Mouse (Mus musculus) urinary bladder, adult 18-20 months (tissue): ENCODE data around the gene Umodl1.
A peak's percentile ranks its signal among the peaks of the same experiment; 100 is the strongest.

Source experiments
- DNase-seq, 2 experiments: peaks; one replicate each; pipeline ENCODE4 v3.0.0; 2022; ENCODE audit warnings: low spot score in 2 of 2, mixed read lengths in 2 of 2

The Umodl1 gene

DNA sequence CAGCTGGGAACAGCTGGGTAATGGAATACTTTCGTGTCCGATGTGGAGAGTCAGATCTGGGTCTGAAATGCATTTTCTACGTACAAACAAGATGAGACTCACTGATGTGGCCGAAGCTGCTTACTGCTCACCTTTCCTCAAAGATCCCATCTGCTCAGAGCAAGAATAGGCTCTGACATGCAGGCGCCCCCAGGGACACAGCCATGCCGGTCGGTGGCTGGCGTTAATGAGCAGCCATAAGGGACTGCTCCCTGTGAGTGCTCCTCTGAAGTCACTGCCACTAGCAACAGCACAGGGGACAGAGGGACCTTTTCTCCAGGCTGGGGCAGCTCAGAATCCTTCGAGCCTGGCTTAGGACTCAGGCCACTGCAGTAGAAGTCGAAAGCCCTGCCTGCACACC is at the start of gene Umodl1:
Gene Umodl1 (plus strand): TSS at position 301 of the 400 bp plus-strand sequence.
- DNase-seq, result no peak

DNA sequence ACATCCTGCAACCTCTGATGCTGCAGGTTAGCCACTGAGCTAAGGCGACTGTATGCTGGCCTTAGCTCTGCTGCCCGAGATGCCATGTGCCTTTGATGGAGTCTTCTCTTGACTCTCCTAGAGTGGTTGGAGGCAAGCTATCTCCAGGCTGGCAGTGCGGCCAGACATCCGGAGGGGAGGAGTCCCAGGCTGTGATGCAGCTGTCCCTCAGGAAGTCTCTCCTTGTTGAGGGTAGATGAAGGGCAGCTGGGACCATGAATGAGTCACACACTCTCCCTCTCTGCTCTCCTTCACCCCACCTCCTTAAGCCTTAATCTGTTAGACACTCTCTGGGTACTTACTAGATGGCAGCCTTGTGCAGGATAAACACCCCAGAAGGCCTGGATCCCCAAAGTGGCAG is 46.9 kb upstream of the Umodl1 start:
- no peak for DNase-seq

DNA sequence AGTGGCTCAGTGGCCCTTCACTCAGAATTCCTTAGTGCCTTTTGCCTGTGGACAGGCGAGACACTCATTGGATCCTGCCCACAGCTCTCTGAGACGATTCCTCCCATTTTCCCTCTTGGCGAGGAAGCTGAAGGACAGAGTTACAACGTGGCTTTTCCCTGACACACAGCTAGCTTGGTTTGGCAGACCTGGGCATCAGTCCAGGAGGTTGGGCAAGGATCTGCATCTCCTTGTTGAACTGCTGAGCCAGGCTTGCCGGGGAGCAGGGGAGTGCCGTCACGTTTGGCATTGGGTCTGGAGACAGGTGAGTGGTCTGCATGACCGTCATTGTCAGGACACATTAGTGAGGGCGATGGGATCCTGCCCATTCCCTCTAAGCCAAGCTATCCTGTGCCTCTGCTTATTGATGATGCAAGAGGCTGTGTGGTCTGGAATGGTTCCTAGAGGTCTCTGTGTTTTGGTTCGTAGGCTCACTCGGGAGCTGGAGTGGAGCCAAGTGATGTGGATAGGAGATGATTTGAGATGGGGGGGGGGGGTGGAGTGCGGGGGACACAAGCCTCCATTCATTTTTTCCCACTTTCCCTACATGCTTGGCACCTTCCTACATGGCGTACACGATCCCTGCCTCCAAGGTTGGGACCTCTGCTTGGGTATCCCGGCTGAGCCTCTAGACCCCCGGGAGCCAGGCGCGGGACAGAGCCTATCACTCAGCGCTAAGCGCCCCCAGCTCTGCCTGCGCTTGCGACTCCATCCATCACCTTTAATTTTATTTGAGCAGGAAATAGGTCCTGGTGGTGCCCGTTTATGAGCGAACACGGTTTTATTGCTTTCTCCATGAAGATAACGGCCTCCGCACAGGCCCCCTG is 43.3 kb upstream of the Umodl1 start:
- peak in 1 of 2 experiments; percentile 9 for DNase-seq

DNA sequence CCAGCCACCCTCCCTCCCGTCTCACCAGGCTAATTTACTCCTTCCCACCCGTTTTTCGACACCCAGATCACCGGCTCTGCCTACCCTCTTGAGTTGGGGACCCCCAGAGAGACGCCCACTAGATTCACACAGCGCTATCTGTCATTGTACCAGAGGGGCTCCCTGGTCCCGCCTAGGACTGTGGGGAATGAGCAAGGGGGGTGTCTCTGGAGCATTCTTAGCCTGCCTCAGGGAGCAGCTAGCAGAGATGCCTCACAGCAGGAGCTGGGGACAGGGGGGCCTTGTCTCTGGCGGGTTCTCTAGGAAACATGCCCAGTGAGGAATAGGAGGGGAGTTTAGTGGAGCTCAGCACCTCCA is 42.7 kb upstream of the Umodl1 start:
- DNase-seq, result no peak

DNA sequence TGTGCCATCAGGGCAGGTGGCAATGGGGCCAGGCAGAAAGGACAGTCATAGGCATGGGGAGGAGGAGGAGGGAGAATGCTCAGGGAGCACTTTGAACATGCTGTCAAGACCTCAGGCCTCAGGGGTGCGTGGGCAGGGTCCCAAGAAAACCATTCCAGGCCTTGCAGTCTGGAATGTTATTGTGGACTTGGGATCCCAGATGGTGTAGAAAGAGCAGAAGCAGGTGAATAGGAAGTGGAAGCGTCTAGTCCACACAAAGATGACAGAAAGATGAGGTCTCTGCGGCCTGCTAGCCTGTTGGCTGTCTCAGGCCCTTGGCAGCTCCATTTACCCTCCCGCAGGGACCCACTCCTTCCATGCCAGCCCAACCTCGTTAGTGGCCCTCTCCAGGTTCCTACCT is 41.9 kb upstream of the Umodl1 start:
- DNase-seq, result no peak

DNA sequence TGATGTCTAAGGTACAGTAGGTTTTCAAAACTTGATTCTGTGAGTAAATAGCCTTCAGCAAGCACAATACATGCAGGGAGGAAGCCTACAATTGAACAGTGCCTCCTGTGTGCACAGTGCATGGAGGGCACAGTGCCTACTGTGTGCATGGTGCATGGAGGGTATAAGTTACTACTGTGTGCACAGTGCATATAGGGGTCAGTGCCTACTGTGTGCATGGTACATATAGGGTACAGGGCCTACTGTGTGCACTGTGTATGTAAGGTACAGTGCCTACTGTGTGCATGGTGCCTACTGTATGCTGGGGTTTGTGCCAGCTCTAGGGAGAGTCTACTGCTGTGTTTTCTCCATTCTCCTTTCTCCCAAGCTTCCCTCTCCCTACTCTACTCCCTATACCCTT is 40.2 kb upstream of the Umodl1 start:
- no peak for DNase-seq

DNA sequence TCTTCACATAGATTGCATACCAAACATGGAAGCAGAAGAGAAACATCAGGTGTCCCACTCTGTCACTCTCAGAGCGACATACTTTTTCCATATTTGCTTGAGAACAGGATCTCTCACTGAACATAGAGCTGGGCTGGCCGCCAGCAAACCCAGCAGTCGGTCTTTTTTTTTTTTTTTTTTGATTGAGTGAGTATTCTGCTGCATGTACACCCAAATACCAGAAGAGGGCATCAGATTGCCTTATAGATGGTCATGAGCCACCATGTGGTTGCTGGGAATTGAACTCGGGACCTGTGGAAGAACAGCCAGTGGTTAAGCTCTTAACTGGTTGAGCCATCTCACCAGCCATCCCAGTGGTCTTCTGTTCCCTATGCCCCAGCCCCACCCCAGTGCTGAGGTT is 30.9 kb upstream of the Umodl1 start:
- no peak for DNase-seq

DNA sequence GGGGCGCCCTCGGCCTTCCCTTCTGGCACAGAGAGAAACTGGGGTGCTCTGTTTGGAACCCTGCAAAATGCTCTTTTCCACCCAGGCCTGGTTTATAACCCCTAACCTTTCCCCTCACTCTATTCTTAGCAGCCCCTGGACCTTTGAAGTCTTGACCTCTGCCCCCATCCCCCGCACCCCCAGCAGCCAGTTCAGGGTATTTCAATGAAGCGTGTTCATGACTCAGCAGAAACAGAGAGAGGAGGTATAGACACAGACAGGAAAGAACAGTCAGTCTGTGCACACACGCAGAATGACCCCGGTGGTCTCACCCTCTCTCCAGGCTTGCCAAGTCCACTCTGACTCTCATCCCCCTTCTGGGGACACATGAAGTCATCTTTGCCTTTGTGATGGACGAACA is 23.6 kb upstream of the Umodl1 start:
- DNase-seq, result no peak

DNA sequence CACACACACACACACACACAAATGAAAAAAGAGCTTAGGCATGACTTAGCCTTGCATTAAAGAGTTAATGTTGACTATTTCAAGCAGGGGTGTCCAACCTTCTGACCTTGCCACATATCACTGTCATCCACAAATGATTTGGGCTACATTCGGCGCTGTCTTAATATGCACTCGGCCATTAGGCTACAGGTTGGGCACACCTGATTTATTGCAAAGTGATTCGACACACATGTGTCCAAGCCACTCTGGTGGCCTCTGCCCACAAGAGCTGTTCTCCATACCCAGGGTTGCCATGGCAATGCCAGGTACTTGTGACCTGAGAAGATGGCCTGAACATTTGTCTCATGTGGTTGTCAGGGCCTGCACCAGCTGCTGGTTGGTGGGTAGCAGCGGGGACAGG is 21.6 kb upstream of the Umodl1 start:
- DNase-seq, result no peak

DNA sequence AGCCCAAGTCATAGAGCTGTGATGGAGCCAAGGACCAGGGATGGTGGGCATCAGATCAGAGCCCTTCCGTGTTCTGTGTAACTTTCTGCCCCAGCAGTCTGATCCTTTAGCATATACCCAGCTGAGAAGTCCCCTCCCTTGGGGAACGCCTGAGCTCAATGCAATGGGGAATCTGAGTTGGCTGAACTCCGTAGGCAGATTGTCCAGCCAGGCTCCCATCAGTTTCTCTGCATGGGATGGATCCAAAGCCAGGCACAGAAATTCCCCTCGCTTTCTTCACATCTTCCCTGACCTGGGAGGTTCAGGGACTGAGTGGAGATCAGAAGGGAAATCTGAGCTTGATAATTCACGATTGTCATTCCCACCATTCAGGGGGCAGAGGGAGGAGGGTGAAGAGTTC is 19.1 kb upstream of the Umodl1 start:
- DNase-seq, result no peak

DNA sequence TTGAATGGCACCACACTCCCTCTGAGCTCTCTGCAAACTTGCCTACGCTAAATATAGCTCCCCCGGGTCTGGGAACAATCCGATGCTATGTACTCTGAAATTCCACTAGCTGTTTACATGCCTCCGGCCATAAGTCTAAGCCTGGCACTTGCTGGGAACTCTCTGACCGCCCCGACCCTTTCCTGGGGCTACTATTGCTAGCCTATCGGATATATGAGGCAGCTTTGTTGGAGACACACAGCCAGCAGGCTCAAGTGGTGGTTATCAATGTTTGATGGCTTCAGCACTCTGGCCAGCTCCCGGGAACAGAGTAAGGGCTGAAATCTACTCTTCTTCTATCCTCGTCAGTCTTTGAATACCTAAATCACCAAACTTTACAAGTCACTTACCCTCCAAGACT is 15.9 kb upstream of the Umodl1 start:
- no peak for DNase-seq

DNA sequence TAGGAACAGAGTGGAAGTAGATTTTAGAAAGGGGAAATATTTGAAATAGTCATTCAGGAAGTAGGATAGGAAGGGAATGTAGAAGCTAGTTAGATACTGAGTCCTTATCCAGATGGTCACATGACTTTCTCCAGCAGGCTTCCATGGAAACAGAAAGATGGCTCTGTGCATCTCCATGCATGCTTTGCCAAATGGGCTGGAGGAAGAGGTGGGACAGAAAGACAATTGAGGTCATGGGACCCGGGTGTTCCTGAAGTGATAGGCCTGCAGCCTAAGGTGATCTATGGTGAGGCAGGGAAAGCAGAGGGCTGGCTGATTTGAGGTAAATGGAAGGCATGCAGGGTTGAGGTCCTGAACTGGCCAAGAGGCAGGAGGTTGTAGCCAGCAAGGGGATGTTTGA is 6.1 kb upstream of the Umodl1 start:
- no peak for DNase-seq

DNA sequence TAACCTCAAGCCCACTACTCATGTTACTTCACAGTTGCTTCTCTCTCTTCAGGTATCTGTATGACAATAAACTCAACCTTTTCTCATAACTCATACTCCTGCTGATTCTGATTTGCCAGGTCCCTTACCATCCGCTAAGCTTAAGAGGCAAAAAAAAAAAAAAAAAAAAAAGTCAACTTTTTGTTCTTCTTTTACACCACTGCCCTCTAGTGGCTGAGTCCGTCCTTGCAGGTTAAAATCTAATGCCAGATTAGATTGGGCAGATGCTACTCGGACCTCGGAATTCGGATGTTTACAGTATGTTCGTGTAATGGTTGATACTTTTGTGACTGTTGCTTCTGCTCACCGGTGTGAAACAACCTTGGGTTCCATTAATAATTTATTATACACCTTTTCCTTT is 3.7 kb upstream of the Umodl1 start:
- DNase-seq, result peak; percentile 4 to 26

DNA sequence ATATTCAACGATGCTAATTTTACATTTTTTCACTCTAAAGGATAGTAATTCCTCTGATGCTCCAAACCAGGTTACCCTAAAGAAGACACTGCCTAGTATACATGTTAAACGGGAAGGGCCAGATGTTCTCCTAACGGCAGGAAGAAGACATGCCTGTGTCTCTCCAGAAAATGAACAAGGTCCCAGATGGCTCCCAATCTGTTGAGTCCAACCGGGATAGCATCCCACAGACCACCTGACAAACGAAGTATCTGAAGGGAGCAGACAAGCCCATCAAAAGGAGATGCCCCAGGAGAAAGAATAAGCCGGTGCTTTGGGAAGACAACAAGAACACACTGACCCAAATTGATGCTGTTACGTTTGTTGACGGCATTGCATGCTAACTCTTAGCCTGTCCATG is 2.8 kb upstream of the Umodl1 start:
- DNase-seq, result no peak

DNA sequence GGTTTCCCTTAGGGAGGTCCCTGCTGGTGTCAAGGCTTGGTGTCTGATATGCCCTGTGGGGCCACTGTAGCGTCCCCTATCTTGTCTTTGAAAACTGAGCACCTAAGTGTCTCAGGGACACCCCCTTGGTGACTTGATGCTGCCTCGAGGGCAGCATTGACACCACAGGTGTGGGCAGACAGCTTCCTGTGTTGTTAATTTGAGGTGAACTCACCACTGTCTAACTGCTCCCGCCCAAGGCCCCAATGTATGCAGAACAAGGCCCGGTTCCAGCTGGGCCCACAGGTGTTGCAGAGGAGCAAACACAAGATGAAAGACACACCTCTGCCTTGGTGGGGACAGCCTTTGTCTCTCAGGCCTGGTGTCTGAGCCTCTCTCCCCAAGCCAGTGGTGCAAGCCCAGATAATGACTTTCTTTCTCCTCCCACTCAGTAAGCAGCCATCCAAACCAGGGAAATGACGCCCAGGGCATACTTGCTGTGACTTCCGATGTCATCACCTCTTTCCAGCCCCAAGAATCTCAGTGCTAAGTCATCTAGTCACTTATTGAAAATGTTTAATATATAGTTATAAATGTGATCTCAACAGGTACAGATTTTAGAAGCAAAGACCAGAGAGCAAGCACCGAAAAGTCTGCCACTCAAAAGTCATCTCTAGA is 7.6 kb downstream of the Umodl1 start:
- DNase-seq, result no peak

DNA sequence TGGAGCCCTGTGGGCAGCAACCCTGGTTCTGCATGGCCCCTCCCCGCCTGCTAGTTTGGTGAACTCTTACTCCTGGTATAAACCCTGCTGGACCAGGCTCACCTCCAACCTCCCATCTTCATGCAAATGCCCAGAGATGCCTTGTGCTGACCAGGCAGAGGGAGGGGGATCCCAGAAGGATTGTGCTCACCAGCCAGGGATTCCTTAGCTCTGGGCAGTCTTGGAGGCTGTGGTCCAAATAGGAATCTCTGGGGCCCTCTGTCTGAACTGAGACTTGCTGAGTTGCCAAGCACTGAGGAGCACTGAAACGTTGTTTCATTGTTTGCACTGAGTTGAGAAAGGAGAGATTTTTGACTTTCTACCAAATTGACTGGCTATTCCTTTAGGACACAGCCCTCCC is 8.4 kb downstream of the Umodl1 start:
- DNase-seq, result no peak

DNA sequence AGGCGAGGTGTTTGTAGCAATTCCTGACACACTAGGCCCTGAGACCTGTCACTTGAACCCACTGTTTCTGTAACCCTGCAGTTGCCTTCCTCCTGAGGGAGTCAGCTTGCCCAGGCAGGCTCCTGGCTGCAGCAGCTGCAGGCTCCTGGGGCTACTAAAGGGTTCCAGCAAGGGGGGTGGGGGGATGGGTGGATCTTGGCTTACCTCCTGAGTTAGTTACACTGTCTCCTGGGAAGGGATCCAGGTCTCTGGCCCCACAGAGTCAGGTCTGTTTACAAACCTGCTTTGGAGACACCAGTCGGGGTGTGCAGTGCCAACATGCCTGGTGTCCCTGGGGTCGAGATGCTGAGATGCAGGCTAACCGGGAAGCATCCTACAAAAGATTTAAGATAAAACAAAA is 15.5 kb downstream of the Umodl1 start:
- no peak for DNase-seq

DNA sequence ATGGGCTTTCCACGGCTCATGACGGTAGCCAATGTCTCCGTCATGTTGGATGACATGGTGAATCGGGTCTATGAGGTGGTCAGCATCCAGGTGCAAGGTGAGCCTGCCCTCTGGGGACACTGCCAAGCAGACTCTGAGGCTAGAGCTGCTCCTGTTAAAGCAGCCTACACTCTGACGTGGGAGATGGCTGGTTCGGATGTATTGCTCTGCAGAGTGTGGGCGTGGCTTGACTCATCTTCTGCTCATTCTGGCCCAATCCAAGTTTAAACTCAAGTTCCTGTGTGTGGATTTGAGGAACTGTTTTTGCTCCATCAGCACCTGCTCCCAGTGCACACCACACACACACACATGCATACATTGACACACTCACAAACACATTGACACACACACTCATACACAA is 17.4 kb downstream of the Umodl1 start:
- DNase-seq, result no peak

DNA sequence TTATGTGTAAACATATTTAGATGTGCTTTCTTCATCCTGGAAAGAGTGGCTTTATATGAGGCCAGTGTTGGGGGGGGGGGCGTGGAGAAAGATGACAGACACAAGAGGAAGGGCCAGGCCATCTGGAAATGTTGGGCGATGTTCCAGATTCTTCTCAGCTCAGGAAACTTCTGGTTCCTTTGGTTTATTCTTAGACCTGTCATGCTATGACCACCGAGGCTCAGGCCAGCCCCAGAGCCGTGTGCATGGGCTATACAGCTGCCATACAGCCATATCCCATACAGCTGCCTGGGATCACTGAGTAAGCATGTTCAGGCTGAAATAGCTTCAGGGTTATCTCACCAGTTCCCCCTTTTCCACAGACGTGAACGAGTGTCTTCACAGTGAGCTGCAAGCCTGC is 18.9 kb downstream of the Umodl1 start:
- DNase-seq, result no peak

DNA sequence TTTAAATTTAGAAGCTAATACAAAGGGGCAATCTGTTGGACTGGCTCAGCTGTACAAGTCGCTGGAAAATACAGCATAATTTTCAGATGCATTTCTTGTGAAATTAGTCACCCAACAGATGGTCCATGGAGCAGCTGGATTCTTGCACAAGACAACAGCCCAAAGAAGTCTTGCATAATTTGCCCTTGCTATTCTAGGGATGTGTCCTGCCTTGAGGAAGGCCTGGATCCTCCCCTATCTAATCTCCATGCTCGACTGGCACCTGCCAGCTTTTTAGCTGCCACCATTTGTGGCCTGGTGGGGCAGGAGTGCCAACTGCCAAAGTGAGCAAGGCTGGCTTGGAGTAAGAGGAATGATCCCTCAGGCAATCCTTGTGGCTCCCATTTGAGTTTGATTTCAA is 22.9 kb downstream of the Umodl1 start:
- no peak for DNase-seq

DNA sequence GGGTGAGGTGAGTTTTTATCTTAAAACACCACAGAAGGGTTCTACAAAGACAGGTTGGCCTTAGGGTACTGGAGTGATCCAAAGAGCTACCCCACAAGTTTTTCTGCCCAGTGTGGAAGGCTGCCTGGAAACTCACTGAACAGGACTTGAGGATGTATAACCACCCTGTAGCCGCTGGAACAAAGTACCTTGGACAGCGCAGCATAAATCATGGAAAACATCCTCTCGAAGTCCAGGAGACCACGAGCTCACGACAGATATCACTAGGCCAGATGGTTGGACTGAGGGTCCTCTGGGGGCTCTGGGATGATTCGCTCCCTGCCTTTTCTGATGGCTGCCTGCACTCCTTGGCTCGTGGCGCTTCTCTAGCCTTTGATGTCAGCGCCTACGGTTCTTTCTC is 24.1 kb downstream of the Umodl1 start:
- no peak for DNase-seq

DNA sequence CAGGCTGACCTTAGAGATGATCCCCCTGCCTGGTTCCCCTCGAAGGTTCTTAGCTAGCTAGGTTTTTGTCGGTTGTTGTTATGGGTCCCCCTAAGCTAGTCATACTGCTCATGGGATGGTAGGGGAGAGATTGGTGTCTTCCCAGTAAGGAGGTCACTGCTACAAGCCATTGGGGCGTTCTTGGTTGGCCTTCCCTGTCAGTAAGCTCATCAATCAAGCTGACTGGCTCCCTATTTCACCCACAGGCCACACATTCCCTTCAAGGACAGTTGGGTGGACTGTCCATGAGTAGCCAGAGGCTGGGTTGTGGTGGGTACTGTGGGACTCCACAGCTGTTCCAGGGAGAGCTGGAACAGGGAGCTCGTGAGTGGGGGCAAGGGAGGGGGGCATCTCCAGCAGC is 29.1 kb downstream of the Umodl1 start:
- DNase-seq, result no peak

DNA sequence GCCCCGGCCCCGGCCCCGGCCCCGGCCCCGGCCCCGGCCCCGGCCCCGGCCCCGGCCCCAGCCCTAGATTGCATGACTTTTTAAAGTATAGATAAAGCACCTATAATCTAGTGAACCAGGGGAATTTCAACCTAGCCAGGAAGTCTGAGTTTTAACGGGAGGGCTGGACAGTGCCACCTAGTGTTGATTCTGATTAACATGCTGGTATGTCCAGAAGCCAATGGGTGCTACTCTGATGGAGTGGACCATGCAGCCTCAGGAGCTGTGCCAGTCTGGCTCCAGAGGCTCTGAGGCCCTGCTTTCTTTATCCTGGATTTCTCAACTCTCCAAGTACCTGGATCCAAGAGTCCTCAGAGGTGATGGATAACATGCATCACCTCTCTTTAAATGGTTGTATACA is 35.8 kb downstream of the Umodl1 start:
- no peak for DNase-seq

DNA sequence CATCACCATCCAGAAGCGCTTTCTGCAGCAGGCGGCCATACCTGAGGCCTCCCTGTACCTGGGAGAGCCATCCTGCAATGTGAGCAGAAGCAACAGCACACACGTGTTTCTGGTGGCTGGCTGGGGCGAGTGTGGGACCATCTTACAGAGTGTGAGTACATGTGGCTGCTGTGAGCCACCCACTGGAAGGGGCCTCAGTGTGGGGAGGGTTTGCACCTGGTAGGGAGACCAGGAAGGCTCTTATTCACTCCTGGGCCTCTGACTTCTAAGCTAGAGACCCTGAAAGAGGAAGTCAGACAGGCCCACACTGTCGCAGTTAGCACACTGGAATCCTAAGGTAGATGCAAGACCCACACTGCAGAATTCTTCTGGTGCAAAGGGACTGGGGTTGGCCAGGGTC is 41.9 kb downstream of the Umodl1 start:
- no peak for DNase-seq
